Mouse (Mus musculus) stomach, postnatal 0 days (tissue): ENCODE measurements at regions not wholly inside any gene's neighbourhood (a gene's known extent, or its start where the extent isn't known, plus 50 kb on each side); places are given as distances from the start of the nearest gene placed in this dataset.
A peak's percentile ranks its signal among the peaks of the same experiment; 100 is the strongest.

Source experiments
- ATAC-seq: fragments of 200-750 bp; cut with Nextera tagmentation; 2 replicates; pipeline ENCODE4 v1.8.0; 2017; ENCODE audit not compliant: low FRiP score, low TSS enrichment
- DNase-seq: peaks from one replicate; pipeline ENCODE4 v3.0.0-alpha.2; 2016; ENCODE audit warnings: low spot score
- H3K27ac ChIP-seq: fragments of 300-500 bp; sonication (generic); replicated peaks from 2 replicates; pipeline ENCODE4 v1.5.1; 2014; ENCODE audit warnings: mild to moderate bottlenecking, control low read depth
- H3K27me3 ChIP-seq: fragments of 300-500 bp; sonication (generic); 2 replicates; pipeline ENCODE4 v1.6.1; 2014; ENCODE audit warnings: low read length; ENCODE audit not compliant: control insufficient read depth, insufficient read depth
- H3K36me3 ChIP-seq: fragments of 300-500 bp; sonication (generic); 2 replicates; pipeline ENCODE4 v1.6.1; 2014; ENCODE audit warnings: low read length, mixed read lengths; ENCODE audit not compliant: control insufficient read depth, insufficient read depth
- H3K4me1 ChIP-seq: fragments of 300-500 bp; sonication (generic); replicated peaks from 2 replicates; pipeline ENCODE4 v1.6.1; 2014; ENCODE audit warnings: antibody characterized with exemption; ENCODE audit not compliant: control insufficient read depth, insufficient read depth
- H3K4me2 ChIP-seq: fragments of 300-500 bp; sonication (generic); replicated peaks from 2 replicates; pipeline ENCODE4 v1.6.1; 2014; ENCODE audit warnings: low read depth, mild to moderate bottlenecking, control low read depth, moderate library complexity
- H3K4me3 ChIP-seq: fragments of 300-500 bp; sonication (generic); 2 replicates; pipeline ENCODE4 v1.5.1; 2014; ENCODE audit warnings: low read depth, low read length, control low read depth
- H3K9ac ChIP-seq: fragments of 300-500 bp; sonication (generic); 2 replicates; pipeline ENCODE4 v1.6.1; 2014; ENCODE audit warnings: mild to moderate bottlenecking, low read length, control low read depth, mixed read lengths
- H3K9me3 ChIP-seq: fragments of 300-500 bp; sonication (generic); 2 replicates; pipeline ENCODE4 v1.6.1; 2016; ENCODE audit warnings: low read length; ENCODE audit not compliant: control insufficient read depth
- CTCF ChIP-seq: IDR thresholded peaks from 2 replicates; pipeline ENCODE4 v1.5.1; 2016; ENCODE audit warnings: antibody characterized with exemption, low read depth, mild to moderate bottlenecking, moderate library complexity
- EP300 ChIP-seq: optimal IDR thresholded peaks from 2 replicates; pipeline ENCODE3; 2016; ENCODE audit warnings: antibody characterized with exemption
- WGBS: fragments of 180-500 bp; shearing (Covaris S2); extraction: QIAGEN DNeasy Blood & Tissue Kit; methylation state at CpG from one replicate; pipeline ENCODE4 v1.1.7; 2014; 5-methylcytosine and 5-hydroxymethylcytosine counted together

DNA sequence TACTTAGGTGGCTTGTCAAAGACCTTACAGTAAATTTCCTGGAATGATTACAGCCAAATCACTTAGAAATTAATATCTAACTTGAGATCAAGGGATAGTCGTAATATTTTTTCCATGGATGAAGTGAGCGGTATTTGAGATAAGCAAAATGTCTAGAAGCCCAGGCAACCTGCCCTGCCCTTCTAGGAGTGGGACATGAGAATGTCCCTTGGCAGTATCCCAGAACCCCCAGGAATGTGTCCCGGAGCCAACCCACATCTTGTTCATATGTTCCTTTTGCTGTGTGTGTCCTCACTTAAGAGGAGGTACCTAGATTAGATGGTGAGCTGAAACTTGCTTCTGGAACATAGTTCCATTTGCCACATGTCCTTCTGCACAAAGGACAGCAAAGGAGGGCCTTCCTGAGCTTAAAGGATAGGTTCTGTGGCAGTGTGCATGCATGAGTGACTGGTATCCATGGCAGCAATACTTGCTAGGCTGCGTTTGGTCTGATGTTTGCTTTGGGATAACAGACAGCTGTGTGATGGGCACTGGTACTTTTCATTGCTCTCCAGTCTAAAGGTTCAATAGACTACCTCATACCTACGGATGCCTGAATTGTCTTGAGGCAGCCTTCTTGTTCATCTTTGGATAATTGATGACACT, 231.0 kb upstream of the Krr1 start:
- 66% methylated on average over 5 of the region's 5 CpGs for WGBS
- TF ChIP-seq EP300 (no peak), CTCF (no peak)
- no peak for DNase-seq
- no peak for ATAC-seq
- H3K27ac ChIP-seq = no peak overlapping the region
- H3K4me3 ChIP-seq = no peak overlapping the region
- no peaks in the 10 kb centered on the region for H3K27me3 ChIP-seq
- H3K9ac ChIP-seq = no peak overlapping the region
- no peak overlapping the region for H3K4me2 ChIP-seq
- no peaks in the 10 kb centered on the region for H3K4me1 ChIP-seq
- H3K36me3 ChIP-seq = no peaks in the 10 kb centered on the region
- no peaks in the 10 kb centered on the region for H3K9me3 ChIP-seq

DNA sequence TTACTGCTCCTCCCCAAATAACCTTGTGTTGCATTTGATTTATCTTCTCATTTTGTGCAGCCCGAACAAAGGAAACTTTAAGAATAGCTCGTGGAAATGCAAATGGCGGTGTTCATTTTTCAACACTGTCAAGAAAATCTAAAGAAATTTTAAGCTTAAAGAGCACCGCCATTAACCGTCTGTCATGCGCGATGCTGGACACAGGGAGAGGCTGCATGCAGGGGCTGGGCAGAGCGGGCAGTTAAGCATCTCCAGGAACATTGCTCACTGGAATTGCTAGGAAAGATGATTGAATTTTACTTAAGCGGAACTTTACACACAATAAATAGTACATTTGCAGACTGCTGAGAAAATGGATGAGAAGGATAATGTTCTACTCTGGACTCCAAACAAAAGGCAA, 229.2 kb upstream of the Krr1 start:
- ATAC-seq (no peak), DNase-seq (no peak)
- no peak overlapping the region for H3K4me2 ChIP-seq
- no peak for TF ChIP-seq CTCF
- no peak for TF ChIP-seq EP300
- WGBS = 46% methylated on average over 9 of the region's 9 CpGs
- no peak overlapping the region for H3K4me3 ChIP-seq
- H3K27ac ChIP-seq = no peak overlapping the region
- H3K36me3 ChIP-seq = no peaks in the 10 kb centered on the region
- no peaks in the 10 kb centered on the region for H3K9me3 ChIP-seq
- H3K9ac ChIP-seq = no peak overlapping the region
- H3K4me1 ChIP-seq = no peaks in the 10 kb centered on the region
- no peaks in the 10 kb centered on the region for H3K27me3 ChIP-seq

DNA sequence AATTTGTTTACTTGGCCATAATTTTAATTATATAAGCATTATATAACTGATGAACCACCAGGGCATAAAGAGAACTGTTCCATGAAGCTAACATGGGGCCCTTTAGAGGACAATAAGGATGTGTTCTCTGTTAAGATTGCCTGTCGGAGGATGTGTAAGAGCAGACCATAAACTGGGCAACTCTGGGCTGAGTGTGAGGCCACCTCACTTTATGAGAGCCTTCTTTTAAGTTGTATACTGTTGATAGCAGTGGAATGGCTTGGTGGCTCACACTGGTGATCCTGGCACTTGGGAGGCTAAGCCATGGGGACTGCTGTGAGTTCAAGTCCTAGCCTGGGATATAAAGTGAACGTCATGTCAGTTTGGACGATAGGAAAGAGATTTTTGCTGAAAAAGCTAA, 227.3 kb upstream of the Krr1 start:
- no peaks in the 10 kb centered on the region for H3K9me3 ChIP-seq
- H3K9ac ChIP-seq = no peak overlapping the region
- H3K4me3 ChIP-seq = no peak overlapping the region
- TF ChIP-seq CTCF = no peak
- TF ChIP-seq EP300 = no peak
- no peaks in the 10 kb centered on the region for H3K36me3 ChIP-seq
- no peak overlapping the region for H3K4me2 ChIP-seq
- no peaks in the 10 kb centered on the region for H3K27me3 ChIP-seq
- WGBS = 92% methylated on average over 3 of the region's 3 CpGs
- DNase-seq (no peak), ATAC-seq (no peak)
- no peak overlapping the region for H3K27ac ChIP-seq
- H3K4me1 ChIP-seq = no peaks in the 10 kb centered on the region

DNA sequence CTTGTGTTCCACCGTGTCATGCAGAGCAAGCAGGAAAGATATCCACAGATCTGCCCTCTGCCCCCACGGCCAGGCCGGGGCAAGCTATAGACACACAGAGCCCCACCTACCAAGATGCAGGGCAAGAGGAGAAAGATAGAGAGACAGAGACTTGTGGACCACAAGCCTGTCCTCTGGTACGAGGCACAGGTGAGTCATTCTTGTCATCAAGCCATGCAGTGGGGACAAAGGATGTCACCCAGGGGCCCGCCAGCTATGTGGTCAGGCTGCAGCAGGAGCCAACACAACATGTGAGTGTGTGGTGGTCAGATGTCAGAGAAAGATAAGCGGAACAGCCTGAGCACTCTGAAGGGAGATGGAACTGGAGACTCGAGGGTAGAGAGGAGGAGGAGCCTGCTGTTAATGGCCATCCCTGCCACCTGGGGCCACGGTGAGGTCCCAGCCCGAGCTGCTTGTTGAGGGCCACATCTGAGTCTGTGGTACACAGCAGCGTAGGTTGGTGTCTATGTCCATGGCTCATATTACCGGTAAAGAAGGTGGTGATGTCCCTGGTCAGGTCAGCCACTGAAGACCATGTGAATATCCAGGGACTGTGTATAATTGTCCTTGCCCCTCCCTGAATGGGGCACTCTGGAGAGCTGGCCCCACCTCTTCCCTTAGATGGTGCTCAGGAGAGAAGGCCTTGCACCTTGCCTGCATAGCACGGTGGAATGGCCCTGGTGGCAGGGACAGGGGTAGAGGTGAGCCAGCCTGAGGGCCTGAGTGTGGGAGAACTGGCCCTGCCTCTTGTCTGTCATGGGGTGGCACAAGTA, 226.2 kb upstream of the Krr1 start:
- no peak overlapping the region for H3K4me3 ChIP-seq
- no peak overlapping the region for H3K9ac ChIP-seq
- no peaks in the 10 kb centered on the region for H3K36me3 ChIP-seq
- TF ChIP-seq EP300 (no peak), CTCF (no peak)
- DNase-seq = no peak
- 71% methylated on average over 12 of the region's 12 CpGs for WGBS
- no peaks in the 10 kb centered on the region for H3K4me1 ChIP-seq
- no peak overlapping the region for H3K4me2 ChIP-seq
- no peaks in the 10 kb centered on the region for H3K9me3 ChIP-seq
- H3K27me3 ChIP-seq = no peaks in the 10 kb centered on the region
- no peak overlapping the region for H3K27ac ChIP-seq
- peak; percentile 47; the same call in 1 of the 2 replicates for ATAC-seq

DNA sequence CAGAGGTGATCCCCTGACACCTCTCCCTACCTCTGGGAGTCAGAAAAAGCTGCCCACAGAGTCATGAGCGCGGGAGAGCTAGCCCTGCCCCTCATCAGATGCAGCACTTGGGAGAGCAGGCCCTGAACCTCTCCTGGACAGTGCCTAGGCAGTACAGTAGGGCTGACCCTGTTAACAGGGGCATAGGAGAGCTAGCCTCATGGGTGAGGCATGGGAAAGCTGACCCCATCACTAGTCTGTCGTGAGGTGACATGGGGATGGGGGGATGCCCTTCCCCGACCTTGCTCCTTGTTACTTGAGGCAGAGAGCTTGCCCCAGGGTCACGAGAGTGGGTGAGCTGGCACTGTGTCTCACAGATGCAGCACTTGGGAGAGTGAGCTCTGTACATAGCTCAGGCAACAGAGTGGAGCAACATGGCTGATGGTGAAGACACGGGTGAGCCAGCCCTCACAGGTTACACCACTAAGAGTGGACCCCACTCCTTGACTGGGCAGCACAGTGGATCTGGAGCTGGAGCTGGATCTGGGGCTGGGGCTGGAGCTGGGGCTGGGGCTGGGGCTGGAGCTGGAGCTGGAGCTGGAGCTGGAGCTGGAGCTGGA, 225.5 kb upstream of the Krr1 start:
- DNase-seq = no peak
- no peaks in the 10 kb centered on the region for H3K9me3 ChIP-seq
- TF ChIP-seq CTCF (no peak), EP300 (no peak)

DNA sequence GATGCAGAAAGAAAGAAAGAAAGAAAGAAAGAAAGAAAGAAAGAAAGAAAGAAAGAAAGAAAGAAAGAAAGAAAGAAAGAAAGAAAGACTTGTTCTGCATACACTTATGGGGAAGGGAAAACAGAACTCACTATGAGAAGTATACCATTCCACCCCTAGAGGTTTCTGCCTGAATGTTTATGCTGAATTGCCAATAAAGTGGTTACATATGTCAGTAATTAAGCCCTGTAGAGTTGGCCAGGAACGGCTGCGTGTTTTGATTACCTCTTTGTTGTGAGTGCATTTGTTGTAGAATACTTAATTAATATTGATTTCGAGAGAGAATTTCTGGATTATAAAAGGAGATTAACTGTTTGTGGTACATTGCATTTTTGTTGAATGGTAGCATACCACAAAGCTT, 224.0 kb upstream of the Krr1 start:
- H3K9ac ChIP-seq = no peak overlapping the region
- DNase-seq (no peak), ATAC-seq (no peak)
- H3K27me3 ChIP-seq = no peaks in the 10 kb centered on the region
- no peaks in the 10 kb centered on the region for H3K9me3 ChIP-seq
- no peak overlapping the region for H3K4me3 ChIP-seq
- H3K36me3 ChIP-seq = no peaks in the 10 kb centered on the region
- TF ChIP-seq EP300 (no peak), CTCF (no peak)
- H3K27ac ChIP-seq = no peak overlapping the region
- H3K4me2 ChIP-seq = no peak overlapping the region
- WGBS = 45% methylated on average over 3 of the region's 3 CpGs
- H3K4me1 ChIP-seq = no peaks in the 10 kb centered on the region

More for the DNA sequence above, 225.5 kb upstream of the Krr1 start:
- H3K4me1 ChIP-seq = no peaks in the 10 kb centered on the region
- no peak overlapping the region for H3K27ac ChIP-seq
- H3K27me3 ChIP-seq = no peaks in the 10 kb centered on the region
- no peak overlapping the region for H3K4me3 ChIP-seq
- 89% methylated on average over 6 of the region's 6 CpGs for WGBS
- no peak overlapping the region for H3K9ac ChIP-seq
- H3K36me3 ChIP-seq = no peaks in the 10 kb centered on the region
- ATAC-seq = peak; percentile 26; the same call in 1 of the 2 replicates
- H3K4me2 ChIP-seq = no peak overlapping the region
